Mouse (Mus musculus) ES-Bruce4 (cell line): ENCODE data around the gene Tpt1.
"Not testable (repeated sequence)": the region's sequence is repeated elsewhere in the genome, so short reads cannot be mapped to it uniquely, and the experiment has no call there.

Experiments
- CTCF ChIP-seq: IDR thresholded peaks from one replicate; pipeline ENCODE4 v1.8.1; 2011; ENCODE audit warnings: low read depth, low read length
- EP300 ChIP-seq: IDR thresholded peaks from 2 replicates; pipeline ENCODE4 v1.6.1; 2011; ENCODE audit warnings: low read depth, low read length; ENCODE audit not compliant: insufficient read depth
- POLR2A ChIP-seq: IDR thresholded peaks from one replicate; pipeline ENCODE4 v1.8.1; 2011; ENCODE audit warnings: low read length; ENCODE audit not compliant: insufficient read depth

DNA sequence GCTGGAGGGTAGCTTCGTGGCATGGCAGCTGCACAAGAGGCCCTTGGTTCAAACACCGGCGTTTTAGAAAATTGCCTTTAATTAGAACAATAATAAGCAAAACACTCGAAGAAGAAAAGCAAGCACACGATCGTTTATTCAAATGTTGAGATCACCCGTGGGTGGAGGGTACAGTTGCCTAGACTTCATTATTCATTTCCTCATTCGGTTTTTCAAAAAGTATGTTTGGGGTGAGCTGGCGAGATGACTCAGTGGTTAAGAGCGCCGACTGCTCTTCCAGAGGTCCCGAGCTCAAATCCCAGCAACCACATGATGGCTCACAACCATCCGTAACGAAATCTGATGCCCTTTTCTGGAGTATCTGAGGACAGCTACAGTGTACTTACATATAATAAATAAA, 15.1 kb upstream of the Tpt1 start:
- TF ChIP-seq CTCF, POLR2A, EP300: not testable (repeated sequence)
